Mouse (Mus musculus) lung, adult 18-20 months (tissue): ENCODE data around the gene Gpr37l1.
"Not testable (repeated sequence)": the region's sequence is repeated elsewhere in the genome, so short reads cannot be mapped to it uniquely, and the experiment has no call there.

Source experiments
- DNase-seq, 2 experiments: peaks; one replicate each; pipeline ENCODE4 v3.0.0; 2022; ENCODE audit warnings: mixed read lengths in 2 of 2

The Gpr37l1 gene

DNA sequence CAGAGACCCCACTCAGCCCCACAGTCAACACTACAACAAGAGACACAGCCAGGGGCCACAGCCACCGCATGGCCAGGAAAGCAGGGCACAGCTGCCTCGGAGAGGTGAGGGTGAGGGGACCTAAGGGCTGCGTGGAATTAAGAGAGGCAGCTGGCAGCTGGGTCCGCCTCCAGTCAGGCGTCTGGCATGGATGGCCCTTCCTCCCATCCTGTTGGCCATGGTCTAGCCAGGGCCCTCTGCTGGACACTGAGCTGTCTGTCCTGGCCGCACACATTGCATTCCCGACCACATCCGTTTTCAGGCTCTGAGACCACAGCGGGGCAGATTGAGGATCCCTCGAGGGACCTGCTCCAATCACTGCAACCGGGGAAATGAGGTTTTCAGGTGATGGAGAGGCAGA is at the start of gene Gpr37l1:
TSS of gene Gpr37l1 (minus strand) at position 247 of the 400 bp plus-strand sequence.
- no peak for DNase-seq

DNA sequence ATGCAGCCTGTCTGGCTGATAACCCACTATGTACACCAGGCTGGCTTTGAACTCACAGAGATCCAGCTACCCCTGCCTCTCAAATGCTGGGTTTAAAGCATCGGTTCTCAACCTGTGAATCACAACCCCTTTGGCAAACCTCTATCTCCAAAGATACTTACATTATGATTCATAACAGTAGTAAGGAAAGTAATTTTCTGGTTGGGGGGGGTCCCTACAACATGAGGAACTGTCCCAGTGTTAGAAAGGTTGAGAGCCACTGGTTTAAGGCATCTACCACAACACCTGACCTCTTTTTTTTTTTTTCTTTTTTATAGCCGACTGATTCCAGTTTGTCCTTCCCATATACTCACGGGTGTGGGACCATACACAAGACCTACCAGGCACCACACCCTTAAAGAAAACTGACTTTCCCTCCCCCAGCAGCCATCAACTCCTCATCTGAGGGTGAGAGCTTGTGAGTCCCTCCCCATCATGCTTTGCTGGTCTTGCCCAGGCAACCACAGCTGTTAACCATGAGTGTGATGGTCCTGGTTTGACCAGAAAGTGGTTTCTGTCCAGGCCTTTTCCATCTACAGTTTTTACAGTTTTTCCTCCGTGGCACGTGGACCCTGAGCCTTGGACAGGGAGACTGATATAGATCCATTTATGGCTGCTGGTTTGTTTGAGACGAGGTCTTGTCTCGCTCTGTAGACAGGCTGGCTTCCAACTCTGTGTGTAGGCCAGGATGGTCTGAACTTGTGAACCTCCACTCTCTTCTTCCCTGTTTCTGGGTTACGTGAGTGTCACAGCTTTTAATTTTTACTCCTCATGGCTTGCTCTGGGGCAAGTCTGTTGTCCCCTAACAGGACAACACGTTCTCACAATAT is 46.5 kb upstream of the Gpr37l1 start:
- DNase-seq = no peak

DNA sequence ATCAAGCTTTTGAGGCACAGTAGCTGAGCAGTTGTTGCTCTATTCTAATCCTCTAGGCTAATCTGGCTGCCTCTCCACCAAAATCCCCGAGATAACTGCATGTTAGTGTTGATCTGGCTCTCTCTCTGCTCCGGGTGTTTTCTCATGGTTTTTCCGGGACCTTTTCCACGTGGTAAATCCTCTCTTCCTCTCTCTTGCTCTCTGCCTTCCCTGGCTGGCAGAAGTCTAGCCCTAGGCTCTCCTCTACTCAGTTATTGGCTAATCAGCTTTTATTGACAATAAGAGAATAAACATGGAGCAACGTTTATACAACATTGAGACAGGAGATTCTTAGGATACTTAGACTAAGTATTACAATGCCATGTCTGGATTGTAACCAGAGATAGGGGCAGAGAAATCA is 42.9 kb upstream of the Gpr37l1 start:
- DNase-seq = no peak

DNA sequence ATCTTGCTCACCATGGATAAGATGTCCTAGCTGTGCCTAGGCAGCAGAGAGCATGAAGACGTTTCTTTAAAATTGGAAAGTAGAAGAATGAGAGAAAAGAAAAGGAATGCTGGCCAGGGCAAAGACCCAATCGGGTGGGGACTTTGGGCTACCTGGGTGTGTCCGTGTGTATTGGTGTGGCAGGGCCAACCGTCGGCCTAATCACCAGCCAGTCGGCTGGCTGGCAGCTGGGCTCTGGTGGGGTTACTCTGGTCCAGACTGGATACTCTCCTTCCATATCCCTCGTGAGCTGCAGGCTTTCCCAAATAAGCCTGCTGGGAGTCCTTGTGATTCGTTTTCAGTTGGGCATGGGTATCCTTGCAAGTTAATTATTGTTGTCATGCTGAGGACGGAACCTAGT is 41.2 kb upstream of the Gpr37l1 start:
- no peak for DNase-seq

DNA sequence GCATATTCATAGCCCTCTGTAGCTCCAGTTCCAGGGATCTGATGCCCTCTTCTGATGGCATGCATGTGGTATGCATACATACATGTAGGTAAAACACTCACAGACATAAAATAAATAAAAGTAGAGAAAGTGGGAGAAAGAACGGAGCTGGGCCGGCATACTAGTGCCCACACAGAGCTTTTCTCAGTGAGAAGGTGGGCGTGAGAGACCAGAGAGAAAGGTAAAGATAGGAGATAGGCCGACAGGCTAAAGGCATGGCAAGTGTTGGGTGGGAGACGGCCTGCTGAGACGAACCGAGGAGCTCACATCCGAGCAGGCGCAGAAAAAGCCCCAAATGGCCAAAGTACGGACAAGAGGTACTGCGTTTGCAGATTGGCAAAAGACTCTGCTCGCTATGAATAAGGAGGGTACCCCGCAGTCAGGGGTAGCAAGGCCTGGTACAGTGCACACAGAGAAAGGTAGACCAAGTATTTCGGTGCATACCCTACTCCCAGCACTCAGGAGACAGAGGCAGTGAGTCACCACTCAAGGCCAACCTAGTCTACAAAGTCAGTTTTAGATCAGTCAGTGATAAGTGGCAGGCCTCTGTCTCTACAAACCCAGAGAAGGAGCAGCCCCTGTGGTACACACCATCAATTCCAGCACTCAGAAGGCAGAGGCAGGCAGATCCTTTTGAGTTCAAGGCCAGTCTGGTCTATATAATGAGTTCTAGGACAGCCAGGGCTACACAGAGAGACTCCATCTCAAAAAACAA is 39.3 kb upstream of the Gpr37l1 start:
- DNase-seq = no peak

DNA sequence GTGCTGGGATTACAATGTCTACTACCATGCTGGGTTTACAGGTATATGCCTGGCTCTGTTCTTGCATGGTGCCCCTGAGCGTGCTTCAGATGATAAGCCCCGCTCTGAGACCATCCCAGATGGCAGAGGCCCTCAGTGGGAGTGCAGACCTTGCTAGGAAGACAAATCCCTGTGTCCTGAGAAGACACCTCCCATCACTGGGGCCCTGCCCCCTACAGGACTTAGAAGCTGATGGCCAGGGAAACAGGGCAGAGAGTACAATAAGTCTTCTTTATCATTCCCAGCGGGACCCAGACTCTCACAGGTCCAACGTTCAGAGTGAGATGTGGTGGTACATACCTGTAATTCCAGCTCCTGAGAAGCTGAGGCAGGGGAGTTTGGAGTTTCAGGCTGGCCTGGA is 37.8 kb upstream of the Gpr37l1 start:
- no peak for DNase-seq

DNA sequence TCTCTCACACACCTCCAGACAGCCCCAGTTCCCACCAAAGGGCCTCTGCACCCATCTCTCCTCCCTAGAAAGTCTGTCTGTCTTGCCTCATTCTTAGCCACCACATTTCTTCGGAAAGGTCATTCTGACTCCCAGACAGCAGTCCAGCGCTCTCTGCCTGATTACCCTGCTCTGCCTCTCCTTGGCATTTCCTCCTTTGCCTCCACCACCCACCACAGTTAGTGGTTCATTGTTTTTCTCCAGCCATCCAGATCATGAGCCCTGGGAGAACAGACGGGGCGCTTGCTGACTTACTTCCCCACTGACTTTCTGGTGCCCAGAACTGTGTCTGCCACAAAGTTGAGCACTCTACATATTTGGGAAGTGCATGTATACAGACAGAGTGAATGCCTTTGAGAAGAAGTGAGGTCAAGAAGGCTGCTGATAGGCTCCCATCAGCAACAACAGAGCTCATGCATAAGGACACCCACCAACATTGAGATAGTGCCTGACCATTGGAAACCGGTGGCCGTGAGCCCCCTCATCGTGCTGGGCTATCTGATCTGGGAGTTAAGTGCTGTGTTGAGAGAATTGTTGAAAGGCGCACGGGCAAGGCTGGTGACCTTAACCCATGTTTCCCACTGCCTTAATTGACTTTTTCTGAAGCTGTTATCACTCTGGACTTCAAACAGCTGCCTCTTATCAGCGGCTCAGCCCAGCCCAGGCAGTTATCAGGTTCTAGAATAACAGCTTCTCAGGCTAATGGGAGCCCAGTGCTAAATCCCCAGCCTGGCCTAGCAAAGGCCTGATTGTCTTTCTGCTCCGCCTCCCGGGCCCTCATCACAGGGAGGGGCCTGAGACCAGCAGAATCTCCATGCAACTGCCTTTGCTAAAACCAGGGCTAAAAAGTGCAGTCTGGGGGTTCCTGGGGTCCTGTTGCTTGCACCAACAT is 37.0 kb upstream of the Gpr37l1 start:
- DNase-seq = no peak

DNA sequence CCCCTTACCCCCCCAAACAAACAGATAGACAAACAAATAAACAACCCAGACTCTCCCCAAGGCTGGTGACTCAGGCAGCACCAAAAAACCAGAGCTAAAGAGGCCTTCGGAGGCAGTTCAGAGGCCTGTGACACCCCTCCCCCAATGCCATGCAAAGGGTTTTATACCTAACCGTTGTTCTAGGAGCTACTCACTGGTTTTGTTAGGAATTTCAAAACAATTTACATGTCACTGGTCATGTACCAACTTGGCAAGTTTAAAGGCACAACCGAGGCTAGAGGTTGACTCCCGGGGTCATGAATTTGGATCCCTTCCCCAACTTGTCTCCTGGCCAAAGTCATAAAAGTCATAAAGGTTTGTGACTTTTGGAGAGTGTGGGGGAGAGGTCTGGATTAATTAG is 32.9 kb upstream of the Gpr37l1 start:
- no peak for DNase-seq

DNA sequence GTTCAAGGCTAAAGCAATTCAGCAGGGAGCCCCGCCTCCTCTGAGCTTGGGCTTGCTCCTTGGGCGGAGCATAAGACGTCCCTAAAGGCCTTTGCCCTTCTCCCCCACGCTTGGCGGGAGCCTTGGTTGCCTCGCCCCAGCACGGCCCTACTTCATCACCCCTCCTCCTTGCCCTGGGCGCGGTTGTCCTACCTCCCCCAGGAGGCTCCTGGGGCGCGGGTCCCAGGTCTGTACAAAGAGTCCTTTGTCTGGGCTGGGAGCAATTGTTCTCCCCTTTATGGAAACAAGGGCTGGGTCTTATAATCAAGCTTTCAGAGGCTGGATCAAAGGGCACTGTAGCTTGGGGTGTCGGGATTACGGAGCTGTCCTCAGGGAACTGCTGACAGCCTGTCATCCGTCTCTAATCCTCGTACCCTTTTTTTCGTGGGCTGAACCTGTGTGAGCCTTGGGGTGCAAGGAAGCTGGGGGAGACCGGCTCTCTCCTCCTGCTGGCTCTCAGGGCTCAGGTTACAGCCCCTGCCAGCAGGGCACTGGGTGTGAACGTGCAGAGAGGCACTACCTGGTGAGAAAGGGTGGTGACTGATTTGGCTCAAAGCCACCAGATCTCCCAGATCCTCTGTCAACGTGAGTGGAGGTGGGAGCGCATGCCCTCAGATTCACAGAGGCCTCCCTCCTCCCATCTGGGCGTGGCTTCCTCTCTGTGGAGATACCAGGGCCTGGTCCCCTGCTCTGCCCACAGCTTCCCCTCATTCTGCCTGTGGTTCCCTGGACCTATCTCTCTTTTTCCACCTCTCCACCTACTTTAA is 31.7 kb upstream of the Gpr37l1 start:
- peak; percentile 62 to 78 for DNase-seq

DNA sequence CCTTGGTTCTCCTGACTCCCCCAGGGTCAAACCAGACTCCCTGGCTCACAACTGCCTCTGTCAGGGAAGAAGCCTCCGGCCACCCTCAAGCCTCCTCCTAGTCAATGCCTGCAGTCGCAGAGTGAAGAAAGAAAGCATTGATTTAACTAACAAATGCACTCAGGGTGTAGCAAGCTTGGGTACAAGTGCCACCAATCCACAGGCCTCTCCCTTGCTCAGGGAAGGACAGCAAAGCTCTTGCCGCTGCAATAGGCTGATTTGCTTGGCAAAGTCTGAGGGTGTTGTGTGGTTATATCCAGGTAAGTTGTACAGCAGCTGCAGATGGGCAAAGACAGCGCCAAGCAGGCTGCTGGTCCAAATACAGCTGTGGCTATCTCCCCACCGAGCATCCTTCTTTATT is 30.9 kb upstream of the Gpr37l1 start:
- no peak for DNase-seq

DNA sequence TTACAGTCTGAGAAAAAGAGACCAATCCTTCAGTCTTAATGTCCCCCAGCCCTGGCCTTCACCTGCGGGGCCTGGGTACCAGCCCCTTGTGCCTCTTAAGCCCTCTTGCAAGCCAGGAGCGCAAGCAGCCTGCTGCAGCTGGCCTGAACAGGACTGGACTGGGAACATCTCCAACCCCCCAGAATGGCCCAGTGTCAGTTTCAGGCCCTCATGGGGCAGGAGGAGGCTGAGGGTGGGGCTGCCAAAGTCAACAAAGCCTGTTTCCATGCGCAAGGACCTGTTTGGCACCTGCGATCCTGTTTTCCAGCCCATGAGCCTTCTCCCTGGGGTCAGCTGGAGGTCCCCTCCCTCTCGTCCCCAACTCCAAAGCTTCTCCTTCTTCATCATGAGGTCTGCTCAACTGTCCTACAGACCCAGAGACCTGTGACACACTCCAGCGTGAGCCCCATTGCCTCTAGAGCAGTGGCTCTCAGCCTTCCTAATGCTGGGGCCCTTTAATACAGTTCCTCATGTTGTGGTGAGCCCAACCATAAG is 28.5 kb upstream of the Gpr37l1 start:
- peak; percentile 59 to 68 for DNase-seq

DNA sequence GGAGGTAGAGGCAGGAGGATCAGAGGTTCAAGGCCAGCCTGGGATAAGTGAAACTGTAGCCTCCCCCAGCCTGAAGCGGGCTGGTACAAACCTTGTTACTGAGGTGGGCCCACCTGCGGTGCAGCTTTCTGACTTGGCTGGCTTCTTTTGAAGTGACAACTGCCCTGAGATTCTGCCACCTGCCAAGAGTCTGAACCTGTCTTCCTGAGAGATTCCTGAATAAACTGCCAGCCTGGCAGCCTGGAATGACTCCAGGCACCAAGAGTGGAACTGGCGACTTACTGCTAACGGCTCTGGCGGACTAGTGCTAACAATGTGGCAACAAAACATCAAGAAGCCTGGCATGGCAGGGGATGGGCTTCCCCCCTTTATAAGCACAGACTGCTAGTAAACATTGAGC is 26.9 kb upstream of the Gpr37l1 start:
- DNase-seq = not testable (repeated sequence)

DNA sequence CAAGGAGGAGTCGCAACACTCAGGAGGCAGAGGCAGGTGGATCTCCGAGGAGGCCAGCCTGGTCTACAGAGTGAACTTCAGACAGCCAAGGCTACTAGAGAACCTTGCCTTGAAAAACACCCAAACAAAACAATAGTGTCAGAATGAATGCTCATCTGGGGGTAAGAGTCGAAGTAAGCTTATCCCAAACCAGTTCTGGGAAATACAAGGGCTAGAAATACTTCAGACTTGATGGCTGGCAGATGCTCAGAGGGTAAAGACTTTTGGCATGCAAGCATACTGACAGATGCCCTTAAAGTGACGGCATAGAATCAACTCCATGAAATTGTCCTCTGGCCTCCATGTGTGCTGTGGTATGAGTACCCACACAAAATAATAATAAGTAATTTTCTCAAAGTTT is 21.7 kb upstream of the Gpr37l1 start:
- no peak for DNase-seq

DNA sequence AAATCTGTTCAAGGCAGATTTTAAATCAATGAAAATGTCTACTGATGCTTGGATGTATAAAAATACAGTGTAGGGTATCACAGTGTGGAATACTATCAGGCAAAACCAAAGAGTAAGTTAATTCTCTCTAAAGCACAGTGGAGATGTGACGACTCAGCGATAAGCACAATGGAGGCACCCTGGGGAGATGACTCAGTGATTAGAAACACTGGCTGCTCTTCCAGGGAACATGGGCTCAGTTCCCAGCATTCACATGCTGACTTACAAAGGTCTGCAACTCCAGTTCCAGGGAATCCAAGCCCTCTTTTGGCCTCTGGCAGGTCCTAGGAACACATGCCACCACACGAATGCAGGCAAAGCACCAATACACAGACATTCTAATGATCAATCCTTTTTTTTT is 20.7 kb upstream of the Gpr37l1 start:
- no peak for DNase-seq

DNA sequence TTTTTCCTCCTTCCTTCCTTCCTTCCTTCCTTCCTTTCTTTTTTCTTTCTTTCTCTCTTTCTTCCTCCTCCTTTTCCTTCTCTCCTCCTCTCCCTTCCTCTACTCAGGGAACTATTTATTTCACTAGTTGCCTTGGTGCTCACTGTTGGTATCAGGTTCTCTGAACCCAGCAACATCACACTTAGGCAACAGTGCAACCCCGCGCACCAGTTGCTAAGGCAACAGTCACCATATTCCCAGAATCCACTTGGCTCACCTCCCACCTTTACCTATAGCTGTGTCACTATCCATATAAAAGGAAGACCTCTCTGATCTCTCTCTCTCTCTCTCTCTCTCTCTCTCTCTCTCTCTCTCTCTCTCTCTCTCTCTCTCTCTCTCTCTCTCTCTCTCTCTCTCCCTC is 19.5 kb upstream of the Gpr37l1 start:
- not testable (repeated sequence) for DNase-seq

DNA sequence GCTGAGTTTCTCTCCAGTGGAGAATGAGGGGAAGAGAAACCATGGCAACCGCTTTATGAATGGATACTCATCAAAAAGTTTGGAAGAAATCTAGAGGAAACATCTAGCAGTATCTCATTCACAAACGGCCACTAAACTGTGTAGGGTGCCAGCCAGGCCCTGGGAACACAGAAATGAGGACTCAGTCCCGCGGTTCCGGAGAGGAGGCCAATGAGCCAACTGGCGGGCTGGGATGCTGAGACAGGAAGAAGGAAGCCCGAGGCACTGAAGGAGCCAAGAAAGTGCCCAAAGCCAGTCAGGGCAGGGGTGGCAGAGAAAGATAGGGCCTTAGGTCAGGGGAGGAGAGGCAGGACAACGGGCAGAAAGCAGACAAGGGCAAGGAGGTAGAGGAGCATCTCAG is 18.9 kb upstream of the Gpr37l1 start:
- no peak for DNase-seq

DNA sequence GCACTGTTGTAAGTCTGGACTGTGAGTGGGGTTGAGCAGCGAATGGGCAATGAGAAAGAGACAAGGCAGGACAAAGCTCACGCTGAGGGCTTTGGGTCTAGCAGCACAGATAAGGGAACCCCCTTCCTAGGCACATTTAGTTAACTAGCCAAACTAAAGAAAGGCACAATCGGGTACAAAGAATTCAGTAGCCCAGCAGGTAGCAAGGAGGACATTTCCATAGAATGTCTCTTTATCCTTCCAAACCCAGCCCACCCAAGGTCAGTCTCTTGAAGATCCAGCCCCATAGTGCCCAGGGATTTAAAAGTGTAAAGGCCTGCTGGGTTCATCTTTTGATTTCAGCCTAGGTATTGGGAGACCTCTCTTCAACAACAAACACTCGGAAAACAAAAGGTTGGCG is 18.5 kb upstream of the Gpr37l1 start:
- DNase-seq = no peak

DNA sequence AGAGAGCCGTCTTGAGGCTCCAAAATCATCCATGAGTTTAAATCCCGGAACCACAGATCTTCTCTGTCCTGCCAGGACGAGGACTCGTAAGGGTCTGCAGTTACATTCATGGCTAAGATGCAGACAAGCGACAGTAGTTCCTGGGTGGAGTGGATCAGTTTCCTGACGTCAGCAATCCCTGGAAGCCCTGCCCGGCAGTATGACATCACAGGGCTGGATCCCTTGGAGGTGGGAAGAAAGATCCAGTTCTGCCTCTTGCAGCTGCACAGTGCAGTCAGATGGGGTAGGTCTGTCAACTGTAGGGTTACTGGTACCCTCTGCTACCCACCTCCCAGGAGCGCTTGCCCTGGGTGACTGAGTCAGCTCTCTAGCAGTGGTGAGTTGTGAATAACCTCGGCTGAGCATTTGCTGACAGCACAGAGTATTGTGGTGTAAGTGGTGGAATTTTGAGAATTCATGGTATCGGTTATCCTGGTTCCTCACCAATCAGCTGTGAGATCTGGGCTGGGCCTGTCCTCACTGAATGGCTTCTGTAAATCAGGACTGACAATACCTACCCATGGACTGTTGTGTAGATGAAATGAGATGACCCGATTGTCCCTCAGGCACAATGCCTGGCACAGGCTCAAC is 16.6 kb upstream of the Gpr37l1 start:
- DNase-seq = no peak

DNA sequence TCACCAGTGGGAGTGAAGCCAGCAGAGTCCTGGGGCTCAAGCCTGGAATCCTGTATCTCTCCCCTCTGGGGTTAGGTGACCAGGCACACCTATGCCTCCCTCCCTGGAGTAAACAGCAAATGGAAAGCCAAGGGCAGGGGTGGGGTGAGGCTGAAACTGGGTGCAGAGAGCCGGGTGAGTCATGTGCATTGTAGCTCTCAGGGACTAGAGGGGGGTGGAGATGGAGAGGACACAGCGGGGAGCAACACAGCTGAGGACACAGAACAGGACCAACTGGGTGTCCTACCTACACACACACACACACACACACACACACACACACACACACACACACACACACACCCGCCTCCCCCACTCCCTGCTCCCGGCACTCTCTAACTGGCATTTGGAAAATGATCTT is 16.0 kb upstream of the Gpr37l1 start:
- peak; percentile 58 to 73 for DNase-seq

DNA sequence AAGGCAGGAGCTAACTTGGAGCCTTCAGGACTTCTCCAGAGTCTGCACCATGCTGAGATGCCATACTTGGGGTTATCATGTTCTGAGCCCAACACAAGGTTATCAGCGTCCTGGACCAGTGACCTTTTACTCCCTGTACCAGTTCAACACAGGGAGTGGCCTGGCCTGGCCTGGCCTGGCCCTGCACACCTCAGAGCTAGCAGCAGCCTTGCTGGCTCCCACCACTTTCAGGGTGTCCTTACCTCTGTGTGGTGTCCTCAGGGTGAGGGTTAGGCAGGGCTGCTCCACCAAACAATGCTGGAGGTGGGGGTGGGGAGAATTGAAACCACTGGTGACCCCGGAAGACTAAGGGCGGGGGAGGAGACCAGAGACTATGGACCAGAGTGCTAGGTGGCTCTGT is 15.5 kb upstream of the Gpr37l1 start:
- DNase-seq = no peak

DNA sequence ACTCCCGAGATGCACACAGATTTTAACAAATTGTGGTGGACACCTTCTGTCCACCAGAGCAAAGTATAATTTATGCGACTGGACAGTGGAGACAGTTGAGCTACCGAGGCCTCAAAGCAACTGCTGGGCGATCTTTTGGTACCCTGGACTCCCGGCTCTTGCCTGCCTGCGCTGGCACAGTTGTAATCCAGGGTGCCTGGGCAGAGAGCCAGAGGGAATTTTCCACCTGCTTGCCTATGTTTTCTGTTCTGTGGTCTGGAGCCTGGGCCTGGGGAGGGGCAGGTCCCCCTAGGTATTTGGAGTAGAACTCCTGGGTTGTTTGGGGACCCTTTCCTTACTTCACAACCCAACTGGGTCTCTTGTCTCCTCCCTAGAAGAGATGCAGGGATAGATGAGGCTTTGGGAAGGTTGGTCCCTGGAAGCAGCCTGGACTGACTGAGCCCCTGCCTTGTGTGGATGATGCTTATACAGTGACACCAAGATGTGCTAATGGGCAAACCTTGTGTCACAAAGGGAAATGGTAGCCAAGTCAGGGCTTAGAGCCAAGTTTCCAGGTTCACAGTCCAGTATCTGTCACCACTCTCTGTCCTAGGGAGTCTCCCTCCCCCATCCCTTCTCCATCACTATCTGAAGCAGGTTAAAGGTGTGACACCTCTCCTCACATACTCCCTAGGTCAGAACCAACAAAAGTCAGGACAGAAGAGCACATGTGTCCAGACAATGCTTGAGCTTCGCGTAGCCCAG is 14.6 kb upstream of the Gpr37l1 start:
- DNase-seq = no peak
